Mouse (Mus musculus): Measurements from ENCODE around the gene BC107364.
"Not testable (repeated sequence)": the region's sequence is repeated elsewhere in the genome, so short reads cannot be mapped to it uniquely, and the experiment has no call there.

BC107364 gene

GRCm38 (mm10) chr3:96414126-96414950 is 37.8 kb downstream of the BC107364 start:
- in situ Hi-C loops (cut with MboI, MseI), result no loop called here

- in situ Hi-C loops (cut with MboI, MseI), result no loop called here
Observed at GRCm38 (mm10) chr3:96413581-96414125, 38.5 kb downstream of the BC107364 start.

- in situ Hi-C loops (cut with MboI, MseI), result no loop called here
Observed at GRCm38 (mm10) chr3:96411821-96412220, 40.3 kb downstream of the BC107364 start.

GRCm38 (mm10) chr3:96410966-96411365 is 41.1 kb downstream of the BC107364 start:
- in situ Hi-C loops (cut with MboI, MseI), result no loop called here

- in situ Hi-C loops (cut with MboI, MseI), result no loop called here
Observed at GRCm38 (mm10) chr3:96409701-96410246, 42.3 kb downstream of the BC107364 start.

- in situ Hi-C loops (cut with MboI, MseI), result not testable (repeated sequence)
Observed at GRCm38 (mm10) chr3:96408111-96408510, 44.0 kb downstream of the BC107364 start.

GRCm38 (mm10) chr3:96405541-96406503 is 46.3 kb downstream of the BC107364 start:
- in situ Hi-C loops (cut with MboI, MseI), result no loop called here

GRCm38 (mm10) chr3:96405004-96405403 is 47.1 kb downstream of the BC107364 start:
- in situ Hi-C loops (cut with MboI, MseI), result no loop called here

GRCm38 (mm10) chr3:96404450-96404849 is 47.7 kb downstream of the BC107364 start:
- in situ Hi-C loops (cut with MboI, MseI), result no loop called here

- in situ Hi-C loops (cut with MboI, MseI), result no loop called here
Observed at GRCm38 (mm10) chr3:96403016-96403415, 49.1 kb downstream of the BC107364 start.

GRCm38 (mm10) chr3:96401832-96402501 is 50.1 kb downstream of the BC107364 start:
- in situ Hi-C loops (cut with MboI, MseI), result no loop called here

- in situ Hi-C loops (cut with MboI, MseI), result no loop called here
Observed at GRCm38 (mm10) chr3:96401474-96401831, 50.7 kb downstream of the BC107364 start.

- in situ Hi-C loops (cut with MboI, MseI), result no loop called here
Observed at GRCm38 (mm10) chr3:96398911-96399310, 53.2 kb downstream of the BC107364 start.

GRCm38 (mm10) chr3:96396857-96397256 is 55.2 kb downstream of the BC107364 start:
- in situ Hi-C loops (cut with MboI, MseI), result no loop called here

GRCm38 (mm10) chr3:96387202-96387601 is 64.9 kb downstream of the BC107364 start:
- in situ Hi-C loops (cut with MboI, MseI), result not testable (repeated sequence)

All from T-helper 2 cell (primary cell).